Mouse (Mus musculus) myocyte (in vitro differentiated cells): Measurements from ENCODE around the gene Vmn1r7. TPM values are rescaled to one million over a fixed set of nuclear protein-coding genes. Genes with fewer than 3 reads are reported as not detected.
"Not testable (repeated sequence)": the region's sequence is repeated elsewhere in the genome, so short reads cannot be mapped to it uniquely, and the experiment has no call there.

ENCODE experiments used
- H3K27me3 ChIP-seq: one replicate; pipeline ENCODE4 v1.6.1; 2011; ENCODE audit not compliant: control insufficient read depth, insufficient read depth, insufficient read length
- H3K36me3 ChIP-seq: one replicate; pipeline ENCODE4 v1.6.1; 2011; ENCODE audit not compliant: control insufficient read depth, insufficient read depth
- H3K4me2 ChIP-seq: one replicate; pipeline ENCODE4 v1.6.1; 2011; ENCODE audit warnings: low read depth, control low read depth
- H3K4me3 ChIP-seq: one replicate; pipeline ENCODE4 v1.5.1; 2011; ENCODE audit warnings: mild to moderate bottlenecking, control low read depth, moderate library complexity
- H3K79me2 ChIP-seq: one replicate; pipeline ENCODE4 v1.6.1; 2011; ENCODE audit not compliant: control insufficient read depth, insufficient read depth
- H3ac ChIP-seq: one replicate; pipeline ENCODE4 v1.6.1; 2011; ENCODE audit not compliant: control insufficient read depth, insufficient read length
- CEBPB ChIP-seq: IDR thresholded peaks from 2 replicates; pipeline ENCODE4 v1.6.1; 2011; ENCODE audit warnings: mild to moderate bottlenecking, moderate library complexity; ENCODE audit not compliant: poor library complexity, insufficient read depth, severe bottlenecking
- E2F4 ChIP-seq: IDR thresholded peaks from one replicate; pipeline ENCODE4 v1.6.1; 2011; ENCODE audit warnings: mild to moderate bottlenecking, control low read depth, moderate library complexity; ENCODE audit not compliant: insufficient read depth
- MAX ChIP-seq: IDR thresholded peaks from one replicate; pipeline ENCODE4 v1.6.1; 2011; ENCODE audit warnings: low read depth, mild to moderate bottlenecking, control low read depth
- MYOD1 ChIP-seq, 3 experiments: IDR thresholded peaks; one replicate each; pipeline ENCODE4 v1.6.1; 2011; ENCODE audit warnings: control low read depth in 2 of 3, low read depth in 2 of 3, mild to moderate bottlenecking in 2 of 3, moderate library complexity in 1 of 3; ENCODE audit not compliant: insufficient read length in 2 of 3, control insufficient read depth in 1 of 3
- MYOG ChIP-seq, 3 experiments: IDR thresholded peaks; one replicate each; pipeline ENCODE4 v1.6.1; 2011; ENCODE audit warnings: control low read depth in 2 of 3, low read depth in 2 of 3, mild to moderate bottlenecking in 2 of 3; ENCODE audit not compliant: insufficient read length in 2 of 3, control insufficient read depth in 1 of 3, insufficient read depth in 1 of 3
- POLR2A ChIP-seq: IDR thresholded peaks from one replicate; pipeline ENCODE4 v1.6.1; 2011; ENCODE audit warnings: low read depth, mild to moderate bottlenecking, control low read depth, moderate library complexity; ENCODE audit not compliant: insufficient read length
- POLR2AphosphoS2 ChIP-seq: IDR thresholded peaks from one replicate; pipeline ENCODE4 v1.6.1; 2011; ENCODE audit warnings: low read depth, control low read depth; ENCODE audit not compliant: insufficient read length
- REST ChIP-seq: IDR thresholded peaks from one replicate; pipeline ENCODE4 v1.6.1; 2011; ENCODE audit warnings: mild to moderate bottlenecking, control low read depth, moderate library complexity; ENCODE audit not compliant: insufficient read depth, insufficient read length
- SRF ChIP-seq: IDR thresholded peaks from one replicate; pipeline ENCODE4 v1.6.1; 2011; ENCODE audit warnings: low read depth; ENCODE audit not compliant: control insufficient read depth, insufficient read length
- TCF12 ChIP-seq: IDR thresholded peaks from one replicate; pipeline ENCODE4 v1.6.1; 2011; ENCODE audit warnings: mild to moderate bottlenecking, control low read depth; ENCODE audit not compliant: poor library complexity, insufficient read depth, severe bottlenecking
- TCF3 ChIP-seq: IDR thresholded peaks from one replicate; pipeline ENCODE4 v1.6.1; 2011; ENCODE audit warnings: low read depth, control low read depth; ENCODE audit not compliant: insufficient read length
- USF1 ChIP-seq: IDR thresholded peaks from one replicate; pipeline ENCODE4 v1.6.1; 2011; ENCODE audit warnings: low read depth, mild to moderate bottlenecking, control low read depth, moderate library complexity
- polyA plus RNA-seq: library from polyadenylated mRNA; unstranded; fragments of >200 nt; fragmentation: generic; extraction: Trizol; gene quantifications from one replicate; pipeline ENCODE4 v1.2.1, GENCODE M21; 2012; ENCODE audit warnings: missing spikeins

Gene Vmn1r7
- polyA plus RNA-seq: not detected

DNA sequence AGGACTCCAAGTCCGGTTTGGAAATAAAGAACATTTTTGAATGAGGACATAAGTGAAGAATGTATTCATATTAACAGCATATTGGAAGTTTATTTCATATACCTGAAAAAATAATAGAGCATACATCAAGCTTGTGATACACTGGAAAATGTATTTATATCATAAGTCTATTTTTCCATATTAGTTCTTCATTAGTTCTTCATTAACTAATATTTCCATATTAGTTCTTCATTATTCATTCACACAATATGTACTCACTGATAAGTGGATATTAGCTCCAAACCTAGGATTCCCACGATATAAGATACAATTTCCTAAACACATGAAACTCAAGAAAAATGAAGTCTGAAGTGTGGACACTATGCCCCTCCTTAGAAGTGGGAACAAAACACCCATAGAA, at the start of gene Vmn1r7:
Gene Vmn1r7 (minus strand): TSS at position 101 of the 400 bp plus-strand sequence.
- not testable (repeated sequence) for H3ac ChIP-seq, H3K79me2 ChIP-seq, H3K4me3 ChIP-seq, H3K36me3 ChIP-seq, H3K4me2 ChIP-seq, H3K27me3 ChIP-seq

DNA sequence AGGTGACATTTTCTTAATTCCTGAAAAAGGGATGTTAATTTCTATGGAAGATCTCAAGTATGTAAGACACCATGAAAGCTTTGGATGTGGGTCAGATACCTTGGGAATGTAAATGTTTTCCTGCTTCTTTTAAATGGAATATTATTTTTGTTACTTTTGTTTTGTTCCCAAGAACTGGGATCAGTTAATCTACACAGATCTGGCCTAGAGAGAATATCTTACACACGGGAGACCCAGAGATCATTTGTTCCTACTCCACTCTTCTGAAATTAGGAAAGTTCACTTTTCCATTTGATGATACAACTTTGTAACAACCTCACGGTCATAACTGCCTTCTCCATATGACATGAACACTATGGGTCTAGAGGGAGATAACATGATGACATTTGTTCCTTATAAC, 41.4 kb upstream of the Vmn1r7 start, which contains the start of gene Vmn1r9:
Gene Vmn1r9 (plus strand): TSS at position 301 of the 400 bp plus-strand sequence.
- H3K79me2 ChIP-seq: no peaks in the 10 kb centered on the region
- H3K4me2 ChIP-seq: no peak within 1 kb of the TSS
- no peaks in the 10 kb centered on the region for H3K36me3 ChIP-seq
- no peaks in the 10 kb centered on the region for H3K27me3 ChIP-seq
- no peak for TF ChIP-seq USF1
- no peak for TF ChIP-seq TCF12
- no peak for TF ChIP-seq MYOG (IDR thresholded peaks at IDR 0.05; ENCODE audit: control insufficient read depth in 1 of 3, insufficient read depth in 1 of 3, insufficient read length in 2 of 3, low read depth in 2 of 3)
- TF ChIP-seq REST: no peak
- no peak for TF ChIP-seq POLR2AphosphoS2
- no peak for TF ChIP-seq MAX
- no peak for TF ChIP-seq TCF3
- no peak for TF ChIP-seq CEBPB
- TF ChIP-seq MYOD1 (IDR thresholded peaks at IDR 0.05; ENCODE audit: control insufficient read depth in 1 of 3, insufficient read length in 2 of 3, low read depth in 2 of 3): no peak
- TF ChIP-seq E2F4: no peak
- no peak for TF ChIP-seq SRF
- TF ChIP-seq POLR2A: no peak
- H3ac ChIP-seq: no peak within 1 kb of the TSS
- no peak within 1 kb of the TSS for H3K4me3 ChIP-seq

DNA sequence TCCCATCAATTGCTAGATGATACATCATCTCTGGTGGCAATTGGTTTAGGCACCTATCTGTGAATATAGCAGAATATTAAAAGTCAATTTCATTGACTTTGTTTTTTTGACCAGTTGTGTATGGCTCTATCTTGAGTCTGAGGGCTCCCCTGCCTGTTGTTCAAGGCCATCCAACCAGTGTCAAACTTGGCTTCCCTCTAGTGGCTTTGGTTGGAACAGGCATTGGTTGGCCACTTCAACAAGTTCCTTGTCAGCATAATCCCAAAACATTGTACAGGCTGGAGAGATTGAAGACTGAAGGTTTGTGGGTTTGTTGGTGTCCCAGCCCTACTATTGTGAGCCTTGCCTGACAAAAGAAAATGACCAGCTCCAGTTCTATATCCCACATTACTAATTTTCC, 38.6 kb upstream of the Vmn1r7 start:
- Histone ChIP-seq H3K27me3 (no peaks in the 10 kb centered on the region), H3K79me2 (no peaks in the 10 kb centered on the region), H3K36me3 (no peaks in the 10 kb centered on the region), H3K4me2 (no peak overlapping the region), H3K4me3 (no peak overlapping the region), H3ac (no peak overlapping the region)
- no peak for TF ChIP-seq POLR2A
- TF ChIP-seq CEBPB: no peak
- no peak for TF ChIP-seq MYOD1 (IDR thresholded peaks at IDR 0.05; ENCODE audit: control insufficient read depth in 1 of 3, insufficient read length in 2 of 3, low read depth in 2 of 3)
- TF ChIP-seq MYOG (IDR thresholded peaks at IDR 0.05; ENCODE audit: control insufficient read depth in 1 of 3, insufficient read depth in 1 of 3, insufficient read length in 2 of 3, low read depth in 2 of 3): no peak
- TF ChIP-seq MAX: no peak
- TF ChIP-seq TCF12: no peak
- TF ChIP-seq TCF3: no peak
- no peak for TF ChIP-seq USF1
- TF ChIP-seq POLR2AphosphoS2: no peak
- TF ChIP-seq REST: no peak

GRCm38 (mm10) chr6:57034674-57035073, 9.6 kb upstream of the Vmn1r7 start:
- Histone ChIP-seq H3K4me3 (no peak overlapping the region), H3K27me3 (no peaks in the 10 kb centered on the region), H3ac (no peak overlapping the region), H3K36me3 (no peaks in the 10 kb centered on the region), H3K79me2 (no peaks in the 10 kb centered on the region), H3K4me2 (no peak overlapping the region)
- TF ChIP-seq MAX: no peak
- TF ChIP-seq TCF3: no peak
- TF ChIP-seq POLR2A: no peak
- TF ChIP-seq MYOD1 (IDR thresholded peaks at IDR 0.05; ENCODE audit: control insufficient read depth in 1 of 3, insufficient read length in 2 of 3, low read depth in 2 of 3): no peak
- no peak for TF ChIP-seq TCF12
- no peak for TF ChIP-seq MYOG (IDR thresholded peaks at IDR 0.05; ENCODE audit: control insufficient read depth in 1 of 3, insufficient read depth in 1 of 3, insufficient read length in 2 of 3, low read depth in 2 of 3)
- no peak for TF ChIP-seq SRF
- TF ChIP-seq E2F4: no peak
- no peak for TF ChIP-seq REST
- TF ChIP-seq POLR2AphosphoS2: no peak
- TF ChIP-seq CEBPB: no peak
- TF ChIP-seq USF1: no peak

DNA sequence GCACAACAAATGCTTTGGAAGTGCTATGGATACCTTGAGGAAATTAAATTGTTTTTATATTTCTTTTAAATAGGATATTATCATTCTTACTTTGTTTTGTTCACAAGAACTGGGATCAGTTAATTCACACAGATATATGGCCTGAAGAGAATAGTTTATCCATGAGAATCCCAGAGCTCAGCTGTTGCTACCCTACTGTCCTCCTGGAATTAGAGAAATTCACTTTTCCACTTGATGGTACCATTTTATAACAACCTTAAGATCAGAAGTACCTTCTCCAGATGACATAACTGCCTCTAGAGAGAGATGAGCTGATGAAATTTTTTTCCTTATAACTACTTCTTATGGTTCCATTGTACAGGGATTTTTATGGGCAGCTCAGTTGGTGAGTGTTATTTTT, 6.9 kb upstream of the Vmn1r7 start, which contains the start of gene Vmn1r8:
Gene Vmn1r8 (plus strand): TSS at position 301 of the 400 bp plus-strand sequence.
- H3K79me2 ChIP-seq: no peaks in the 10 kb centered on the region
- H3K4me3 ChIP-seq: no peak within 1 kb of the TSS
- TF ChIP-seq MYOG (IDR thresholded peaks at IDR 0.05; ENCODE audit: control insufficient read depth in 1 of 3, insufficient read depth in 1 of 3, insufficient read length in 2 of 3, low read depth in 2 of 3): no peak
- TF ChIP-seq CEBPB: no peak
- TF ChIP-seq REST: no peak
- no peak for TF ChIP-seq E2F4
- TF ChIP-seq TCF12: no peak
- no peak for TF ChIP-seq USF1
- TF ChIP-seq TCF3: no peak
- no peak for TF ChIP-seq MYOD1 (IDR thresholded peaks at IDR 0.05; ENCODE audit: control insufficient read depth in 1 of 3, insufficient read length in 2 of 3, low read depth in 2 of 3)
- TF ChIP-seq POLR2AphosphoS2: no peak
- TF ChIP-seq SRF: no peak
- TF ChIP-seq MAX: no peak
- TF ChIP-seq POLR2A: no peak
- H3K4me2 ChIP-seq: no peak within 1 kb of the TSS
- no peaks in the 10 kb centered on the region for H3K36me3 ChIP-seq
- no peaks in the 10 kb centered on the region for H3K27me3 ChIP-seq
- no peak within 1 kb of the TSS for H3ac ChIP-seq
